In genomic region chr1:64757254-64757653, GRCm38 (mm10) we compare ENCODE assay signal across 8 mouse cellular contexts. TPM values are rescaled to one million over a fixed set of nuclear protein-coding genes. Genes with fewer than 3 reads are reported as not detected.
DNase-seq lines count a peak whose midpoint lies in the region; ATAC-seq lines count a peak whose summit lies in the region.

No protein-coding gene starts in this region.

- H3K4me1 ChIP-seq in liver, embryonic 11.5 days (replicated peaks; ENCODE audit: control insufficient read depth, insufficient read depth, low read length), result no peaks in the 10 kb centered on the region; the same call in 1 of the 2 replicates
- peaks cover 14% of the 10 kb centered on the region; the same call in 1 of the 2 replicates for H3K4me1 ChIP-seq in stomach, embryonic 16.5 days (ENCODE audit: control insufficient read depth, insufficient read depth, low read length)

- no peaks in the 10 kb centered on the region for H3K9me3 ChIP-seq in liver, embryonic 11.5 days (ENCODE audit: control insufficient read depth, low read length)
- H3K9me3 ChIP-seq in stomach, embryonic 16.5 days (replicated peaks; ENCODE audit: control insufficient read depth, low read length), result no peaks in the 10 kb centered on the region

- no peak overlapping the region for H3K27ac ChIP-seq in liver, embryonic 11.5 days (ENCODE audit: low read depth, low read length)
- peak overlapping the region; percentile 46; the same call in 1 of the 2 replicates for H3K27ac ChIP-seq in stomach, embryonic 16.5 days (ENCODE audit: low read length)

- no peak overlapping the region for H3K4me3 ChIP-seq in liver, embryonic 11.5 days (ENCODE audit: low read depth, low read length)
- H3K4me3 ChIP-seq in stomach, embryonic 16.5 days (replicated peaks; ENCODE audit: low read length), result no peak overlapping the region

- 0 out of 2 replicates have a peak, but pooled peaks have one; percentile 34 for ATAC-seq in liver, embryonic 11.5 days (replicated peaks; ENCODE audit: low FRiP score)
- peak; percentile 82; the same call in 1 of the 2 replicates for ATAC-seq in stomach, embryonic 16.5 days (ENCODE audit: insufficient read depth, low FRiP score)
- ATAC-seq in activated CD4-positive, CD25-positive, alpha-beta regulatory T cell, adult 4 months, result no peak

- peak; percentile 12 for DNase-seq in adrenal gland, adult 2 months
- no peak for DNase-seq in adrenal gland, postnatal 25 days
- DNase-seq in kidney, adult 9 months, result peak; percentile 39
- no peak for DNase-seq in kidney, postnatal 10 days
- no peak for DNase-seq in liver, embryonic 11.5 days (ENCODE audit: low spot score)
- DNase-seq in cerebellum, adult 8-10 months, result no peak

- no peaks in the 10 kb centered on the region for H3K27me3 ChIP-seq in liver, embryonic 11.5 days (replicated peaks; ENCODE audit: control insufficient read depth, insufficient read depth, low read length)
- no peaks in the 10 kb centered on the region for H3K27me3 ChIP-seq in stomach, embryonic 16.5 days (ENCODE audit: control insufficient read depth, insufficient read depth, low read length)

- no peak overlapping the region for H3K4me2 ChIP-seq in liver, embryonic 11.5 days
- H3K4me2 ChIP-seq in stomach, embryonic 16.5 days (ENCODE audit: low read depth, low read length), result no peak overlapping the region

- no peak overlapping the region for H3K9ac ChIP-seq in liver, embryonic 11.5 days (ENCODE audit: low read depth, low read length)
- H3K9ac ChIP-seq in stomach, embryonic 16.5 days (ENCODE audit: low read length), result no peak overlapping the region

- 43% methylated on average over 2 of the region's 2 CpGs for WGBS in liver, embryonic 11.5 days
- 21% methylated on average over 2 of the region's 2 CpGs for WGBS in stomach, embryonic 16.5 days

- no peaks in the 10 kb centered on the region for H3K36me3 ChIP-seq in liver, embryonic 11.5 days (ENCODE audit: control insufficient read depth, insufficient read depth, low read length)
- H3K36me3 ChIP-seq in stomach, embryonic 16.5 days (ENCODE audit: control insufficient read depth, insufficient read depth, low read length), result no peaks in the 10 kb centered on the region

RNA-seq across cellular contexts. Expression of gene Fzd5, which starts 19.7 kb away (rescaled TPM):
- total RNA-seq in adrenal gland, adult 2 months (2021), result 10 to 100 TPM; 12.5 to 21.3 TPM
- 24.7 and 29.6 TPM in 2 replicates for polyA plus RNA-seq in adrenal gland, adult 2 months (2012; rRNA removed)
- 11.8 and 15.4 TPM in 2 replicates for total RNA-seq in adrenal gland, postnatal 25 days (2021)
- polyA plus RNA-seq in liver, embryonic 11.5 days (2014; fragmentation: Nextera tagmentation; extraction: Ambion mirVana), result 2.2 and 2.7 TPM in 2 replicates
- 5.5 and 5.7 TPM in 2 replicates for polyA plus RNA-seq in stomach, embryonic 16.5 days (2015; fragmentation: Nextera tagmentation; extraction: Ambion mirVana)
- under 1 TPM; 0.53 to 0.64 TPM for polyA plus RNA-seq in activated CD4-positive, CD25-positive, alpha-beta regulatory T cell, adult 4 months (2017; shearing (Covaris generic))

Comparison
In these comparisons a context has a peak if more than half of its experiments do, and no peak if none do; other contexts are left out.
1. DNase-seq: peak in adrenal gland, adult 2 months (single experiment) and kidney, adult 9 months (single experiment); none in adrenal gland, postnatal 25 days (single experiment), kidney, postnatal 10 days (single experiment), liver, embryonic 11.5 days (single experiment) and cerebellum, adult 8-10 months (single experiment).